ENCODE assay signal across 16 mouse cellular contexts in genomic region chr8:49108665-49109064, GRCm38 (mm10).
A peak's percentile ranks its signal among the peaks of the same experiment; 100 is the strongest.
DNase-seq lines count a peak whose midpoint lies in the region; ATAC-seq and TF ChIP-seq lines count a peak whose summit lies in the region.
"Had no signal": no experiment of that assay in that cellular context is flagged by ENCODE, and none has a peak within 500 bp of the region (broad histone marks: within the 10 kb centered on the region; RNA-seq: fewer than 3 reads in every experiment).

No protein-coding gene starts in this region.

- H3K4me3 ChIP-seq in embryonic facial prominence, embryonic 14.5 days (ENCODE audit: low read depth, low read length), result no peak overlapping the region
- no peak overlapping the region for H3K4me3 ChIP-seq in limb, embryonic 12.5 days (replicated peaks)
- H3K4me3 ChIP-seq in midbrain, embryonic 15.5 days, result no peak overlapping the region
- no peak overlapping the region for H3K4me3 ChIP-seq in stomach, postnatal 0 days (ENCODE audit: low read depth, low read length)
- H3K4me3 ChIP-seq: forebrain, embryonic 13.5 days; intestine, embryonic 15.5 days had no signal

- TF ChIP-seq CTCF in stomach, postnatal 0 days (IDR thresholded peaks at IDR 0.05; ENCODE audit: low read depth), result no peak

- peaks cover 24% of the 10 kb centered on the region for H3K4me1 ChIP-seq in embryonic facial prominence, embryonic 14.5 days (ENCODE audit: control insufficient read depth, insufficient read depth, low read length)
- H3K4me1 ChIP-seq in limb, embryonic 12.5 days (replicated peaks), result peaks cover 33% of the 10 kb centered on the region
- H3K4me1 ChIP-seq in midbrain, embryonic 15.5 days, result no peaks in the 10 kb centered on the region
- H3K4me1 ChIP-seq in stomach, postnatal 0 days (replicated peaks; ENCODE audit: control insufficient read depth, insufficient read depth), result no peaks in the 10 kb centered on the region
- H3K4me1 ChIP-seq: forebrain, embryonic 13.5 days; intestine, embryonic 15.5 days had no signal

- WGBS in embryonic facial prominence, embryonic 14.5 days, result 23% methylated on average over 4 of the region's 4 CpGs
- 19% methylated on average over 4 of the region's 4 CpGs for WGBS in limb, embryonic 12.5 days
- WGBS in midbrain, embryonic 15.5 days, result 49% methylated on average over 4 of the region's 4 CpGs
- WGBS in stomach, postnatal 0 days, result 69% methylated on average over 4 of the region's 4 CpGs

- H3K36me3 ChIP-seq in embryonic facial prominence, embryonic 14.5 days (ENCODE audit: control insufficient read depth, insufficient read depth, low read length), result no peaks in the 10 kb centered on the region
- no peaks in the 10 kb centered on the region for H3K36me3 ChIP-seq in limb, embryonic 12.5 days
- H3K36me3 ChIP-seq in midbrain, embryonic 15.5 days (replicated peaks), result no peaks in the 10 kb centered on the region
- no peaks in the 10 kb centered on the region for H3K36me3 ChIP-seq in stomach, postnatal 0 days (ENCODE audit: control insufficient read depth, insufficient read depth, low read length)
- H3K36me3 ChIP-seq: intestine, embryonic 15.5 days had no signal

- no peaks in the 10 kb centered on the region for H3K9me3 ChIP-seq in embryonic facial prominence, embryonic 14.5 days (ENCODE audit: control insufficient read depth, low read length)
- no peaks in the 10 kb centered on the region for H3K9me3 ChIP-seq in limb, embryonic 12.5 days
- no peaks in the 10 kb centered on the region for H3K9me3 ChIP-seq in midbrain, embryonic 15.5 days
- no peaks in the 10 kb centered on the region for H3K9me3 ChIP-seq in stomach, postnatal 0 days (ENCODE audit: control insufficient read depth, low read length)
- H3K9me3 ChIP-seq: forebrain, embryonic 13.5 days; intestine, embryonic 15.5 days had no signal

- no peak overlapping the region for H3K9ac ChIP-seq in embryonic facial prominence, embryonic 14.5 days (ENCODE audit: low read depth, low read length)
- no peak overlapping the region for H3K9ac ChIP-seq in limb, embryonic 12.5 days (replicated peaks)
- H3K9ac ChIP-seq in midbrain, embryonic 15.5 days, result no peak overlapping the region
- no peak overlapping the region for H3K9ac ChIP-seq in stomach, postnatal 0 days (ENCODE audit: low read length)
- H3K9ac ChIP-seq: forebrain, embryonic 13.5 days; intestine, embryonic 15.5 days had no signal

- TF ChIP-seq EP300 in stomach, postnatal 0 days (optimal IDR thresholded peaks at IDR 0.05), result no peak

- H3K4me2 ChIP-seq in embryonic facial prominence, embryonic 14.5 days (ENCODE audit: low read depth, low read length), result peak overlapping the region; percentile 21; the same call in 1 of the 2 replicates
- H3K4me2 ChIP-seq in limb, embryonic 12.5 days, result peak overlapping the region; percentile 32
- no peak overlapping the region for H3K4me2 ChIP-seq in midbrain, embryonic 15.5 days
- H3K4me2 ChIP-seq in stomach, postnatal 0 days (replicated peaks; ENCODE audit: low read depth), result no peak overlapping the region
- H3K4me2 ChIP-seq: forebrain, embryonic 13.5 days; intestine, embryonic 15.5 days had no signal

- H3K27me3 ChIP-seq in embryonic facial prominence, embryonic 14.5 days (replicated peaks; ENCODE audit: control insufficient read depth, insufficient read depth, low read length), result no peaks in the 10 kb centered on the region
- H3K27me3 ChIP-seq in limb, embryonic 12.5 days, result no peaks in the 10 kb centered on the region
- no peaks in the 10 kb centered on the region for H3K27me3 ChIP-seq in midbrain, embryonic 15.5 days (replicated peaks)
- no peaks in the 10 kb centered on the region for H3K27me3 ChIP-seq in stomach, postnatal 0 days (ENCODE audit: control insufficient read depth, insufficient read depth, low read length)
- H3K27me3 ChIP-seq: forebrain, embryonic 13.5 days; intestine, embryonic 15.5 days had no signal

- peak; percentile 87 for ATAC-seq in embryonic facial prominence, embryonic 14.5 days (ENCODE audit: low read depth)
- ATAC-seq in limb, embryonic 12.5 days (ENCODE audit: insufficient number of reproducible peaks, insufficient read depth, low FRiP score, low TSS enrichment, low read depth), result peak; percentile 87
- no peak for ATAC-seq in midbrain, embryonic 15.5 days (replicated peaks)
- ATAC-seq in stomach, postnatal 0 days (ENCODE audit: low FRiP score, low TSS enrichment), result no peak
- ATAC-seq: activated CD4-positive, CD25-positive, alpha-beta regulatory T cell, adult 4 months; forebrain, embryonic 13.5 days; intestine, embryonic 15.5 days; Patski had no signal

- peak; percentile 31 for DNase-seq in 3T3-L1 (ENCODE audit: low read depth, low spot score)
- peak; percentile 66 for DNase-seq in embryo, embryonic 10.5 days (ENCODE audit: low spot score)
- DNase-seq in embryonic facial prominence, embryonic 14.5 days (ENCODE audit: low spot score), result peak; percentile 85
- DNase-seq in frontal cortex, postnatal 14 days (ENCODE audit: low spot score in 2 of 2), result no peak
- no peak for DNase-seq in lung, postnatal 25 days (ENCODE audit: low spot score)
- no peak for DNase-seq in stomach, postnatal 0 days (ENCODE audit: low spot score)
- DNase-seq: adrenal gland, postnatal 36 days; cerebellum, adult 9-11 months; left cerebral cortex, postnatal 4 days; lung, postnatal 14 days had no signal

- H3K27ac ChIP-seq in embryonic facial prominence, embryonic 14.5 days (replicated peaks; ENCODE audit: low read depth, low read length), result peak overlapping the region; percentile 12; the same call in 1 of the 2 replicates
- H3K27ac ChIP-seq in limb, embryonic 12.5 days, result peak overlapping the region; percentile 69
- no peak overlapping the region for H3K27ac ChIP-seq in midbrain, embryonic 15.5 days
- no peak overlapping the region for H3K27ac ChIP-seq in stomach, postnatal 0 days (replicated peaks)
- H3K27ac ChIP-seq: forebrain, embryonic 13.5 days; intestine, embryonic 15.5 days had no signal

Comparison
In these comparisons a context has a peak if more than half of its experiments do, and no peak if none do; other contexts are left out.
1. DNase-seq: peak in 3T3-L1 (single experiment), embryo, embryonic 10.5 days (single experiment) and embryonic facial prominence, embryonic 14.5 days (single experiment); none in frontal cortex, postnatal 14 days (0 of 2), lung, postnatal 25 days (single experiment) and stomach, postnatal 0 days (single experiment).
2. ATAC-seq: peak in embryonic facial prominence, embryonic 14.5 days (single experiment) and limb, embryonic 12.5 days (single experiment); none in midbrain, embryonic 15.5 days (single experiment) and stomach, postnatal 0 days (single experiment).
3. H3K27ac ChIP-seq: peak in embryonic facial prominence, embryonic 14.5 days (single experiment) and limb, embryonic 12.5 days (single experiment); none in midbrain, embryonic 15.5 days (single experiment) and stomach, postnatal 0 days (single experiment).
4. H3K4me2 ChIP-seq: peak in embryonic facial prominence, embryonic 14.5 days (single experiment) and limb, embryonic 12.5 days (single experiment); none in midbrain, embryonic 15.5 days (single experiment) and stomach, postnatal 0 days (single experiment).